Mouse (Mus musculus): ENCODE data around the gene Bri3.

- TF ChIP-seq CTCF (IDR thresholded peaks at IDR 0.05; ENCODE audit: borderline replicate concordance, control insufficient read depth, extremely low read depth, insufficient read depth, low read length, poor library complexity) (no peak), POLR2A (IDR thresholded peaks at IDR 0.05; ENCODE audit: control insufficient read depth, extremely low read depth, insufficient read depth, low read length, poor library complexity) (no peak)
Observed at GRCm38 (mm10) chr5:144247307-144247706, 3.1 kb downstream of the Bri3 start.

All from thymus, adult 2 months (tissue).